Mouse (Mus musculus) 416B (cell line): ENCODE measurements around the gene Dkkl1.
A peak's percentile ranks its signal among the peaks of the same experiment; 100 is the strongest.

Experiments used
- DNase-seq: peaks from one replicate; pipeline ENCODE4 v3.0.0; 2011; ENCODE audit warnings: low read depth

The Dkkl1 gene

GRCm38 (mm10) chr7:45167761-45168445 lies 44.0 kb downstream of the Dkkl1 start:
- DNase-seq = no peak

GRCm38 (mm10) chr7:45166950-45167401 lies 45.0 kb downstream of the Dkkl1 start:
- DNase-seq = no peak

- no peak for DNase-seq
Observed at GRCm38 (mm10) chr7:45165701-45166100, 46.2 kb downstream of the Dkkl1 start.

- DNase-seq = no peak
Observed at GRCm38 (mm10) chr7:45164833-45165232, 47.1 kb downstream of the Dkkl1 start.

- no peak for DNase-seq
Observed at GRCm38 (mm10) chr7:45163735-45164490, 48.0 kb downstream of the Dkkl1 start, which contains the start of gene Slc17a7. Gene Slc17a7 (plus strand): TSS chr7:45163949.

GRCm38 (mm10) chr7:45162996-45163615 lies 48.8 kb downstream of the Dkkl1 start:
- no peak for DNase-seq

GRCm38 (mm10) chr7:45162551-45162950 lies 49.4 kb downstream of the Dkkl1 start:
- DNase-seq = no peak

- peak; percentile 95 for DNase-seq
Observed at GRCm38 (mm10) chr7:45161612-45162473, 50.1 kb downstream of the Dkkl1 start.

GRCm38 (mm10) chr7:45160866-45161265 lies 51.1 kb downstream of the Dkkl1 start:
- no peak for DNase-seq

- DNase-seq = no peak
Observed at GRCm38 (mm10) chr7:45160316-45160800, 51.6 kb downstream of the Dkkl1 start.

GRCm38 (mm10) chr7:45158991-45159390 lies 53.0 kb downstream of the Dkkl1 start:
- DNase-seq = no peak
